Mouse (Mus musculus): ENCODE measurements around the gene S100a7a.

GRCm38 (mm10) chr3:90612061-90612460 is 41.8 kb upstream of the S100a7a start:
- TF ChIP-seq CTCF (IDR thresholded peaks at IDR 0.05; ENCODE audit: borderline replicate concordance, control insufficient read depth, extremely low read depth, insufficient read depth, low read length, poor library complexity) (no peak), POLR2A (IDR thresholded peaks at IDR 0.05; ENCODE audit: control insufficient read depth, extremely low read depth, insufficient read depth, low read length, poor library complexity) (no peak)

All from thymus, adult 2 months (tissue).